Mouse (Mus musculus) heart, postnatal 4 days (tissue): ENCODE results near the gene Snd1. TPM values are rescaled to one million over a fixed set of nuclear protein-coding genes. Genes with fewer than 3 reads are reported as not detected.

ENCODE experiments used
- DNase-seq: peaks from one replicate; pipeline ENCODE4 v3.0.0; 2021
- total RNA-seq, 2 experiments: library from RNA; stranded (reverse); gene quantifications; 2 replicates each; pipeline ENCODE4 v1.2.3; 2021

The Snd1 gene
- total RNA-seq, 2 experiments from 2014 or later: 118 to 128 TPM

DNA sequence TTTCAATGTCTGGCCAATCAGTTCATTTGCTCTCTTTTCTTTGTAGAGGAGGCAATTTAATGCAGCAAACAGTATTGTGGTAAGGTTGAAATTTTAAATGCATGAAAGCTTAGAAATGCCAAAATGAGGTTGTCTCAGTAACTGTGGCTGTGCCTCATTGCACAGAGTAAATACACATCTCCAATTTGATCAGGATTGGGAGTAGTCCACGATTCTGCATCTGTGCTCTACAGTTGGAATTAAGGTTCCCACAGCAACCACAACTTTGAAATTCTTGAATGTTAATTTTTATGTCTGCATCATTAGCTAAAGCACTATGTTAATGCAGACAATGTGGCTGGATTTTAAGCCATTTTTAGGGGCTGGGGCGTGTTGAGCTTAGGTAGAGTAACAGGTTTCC, 72.0 kb downstream of the Snd1 start:
- DNase-seq: no peak

DNA sequence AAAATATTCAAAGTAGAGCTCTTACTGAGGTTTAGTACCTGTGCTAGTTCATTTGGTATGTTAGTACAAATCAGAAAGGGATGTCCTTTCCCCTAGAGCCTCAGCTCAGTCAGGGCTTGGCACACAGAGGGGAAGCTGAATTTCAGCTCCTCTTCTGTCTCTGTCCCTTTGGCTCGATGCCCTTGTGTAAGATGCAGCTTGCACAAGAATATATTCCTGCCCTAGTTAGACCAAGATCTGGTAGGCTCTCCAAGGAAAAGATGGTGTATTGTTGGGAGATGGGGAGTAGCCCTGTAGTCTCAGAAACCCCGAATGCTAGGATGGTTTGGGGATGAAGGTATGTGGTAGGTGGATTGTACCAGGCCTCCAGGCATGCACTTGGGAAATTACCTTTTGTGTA, 74.4 kb downstream of the Snd1 start:
- no peak for DNase-seq

DNA sequence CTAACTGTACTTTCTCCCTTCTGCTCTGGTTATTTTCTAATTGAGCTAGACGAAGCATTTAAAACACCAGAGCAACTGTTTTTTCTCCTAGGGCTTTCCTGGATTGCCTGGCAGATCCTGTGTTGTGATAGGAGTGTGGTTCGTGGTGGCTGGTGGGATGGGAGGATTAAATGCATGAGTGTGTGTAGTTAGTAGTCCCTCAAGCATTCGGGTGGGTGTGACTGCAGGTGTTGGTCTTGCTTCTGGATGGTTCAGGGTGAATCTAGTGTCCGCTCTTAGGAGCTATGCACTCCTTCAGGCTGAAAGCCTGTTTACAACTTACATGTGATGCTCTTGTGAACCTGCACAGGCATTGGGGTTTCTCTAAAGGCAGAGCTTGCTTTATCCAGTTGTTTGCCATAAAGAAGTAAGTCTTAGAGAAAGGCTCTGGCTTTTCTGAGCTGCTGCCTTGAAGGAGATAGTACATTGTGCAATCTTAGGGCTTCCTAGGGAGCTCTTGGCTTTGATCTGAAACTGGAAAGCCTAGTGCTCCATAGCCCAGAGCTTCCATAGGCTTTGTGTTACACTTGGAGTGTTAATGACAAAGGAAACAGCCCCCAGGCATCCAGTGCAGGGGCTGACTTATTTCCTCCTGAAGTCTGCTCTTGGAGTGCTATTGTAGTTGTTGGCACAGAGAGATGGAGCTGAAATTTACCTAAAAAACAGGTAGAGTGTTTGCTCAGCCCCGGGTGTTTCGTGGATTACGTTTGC, 75.5 kb downstream of the Snd1 start:
- no peak for DNase-seq

DNA sequence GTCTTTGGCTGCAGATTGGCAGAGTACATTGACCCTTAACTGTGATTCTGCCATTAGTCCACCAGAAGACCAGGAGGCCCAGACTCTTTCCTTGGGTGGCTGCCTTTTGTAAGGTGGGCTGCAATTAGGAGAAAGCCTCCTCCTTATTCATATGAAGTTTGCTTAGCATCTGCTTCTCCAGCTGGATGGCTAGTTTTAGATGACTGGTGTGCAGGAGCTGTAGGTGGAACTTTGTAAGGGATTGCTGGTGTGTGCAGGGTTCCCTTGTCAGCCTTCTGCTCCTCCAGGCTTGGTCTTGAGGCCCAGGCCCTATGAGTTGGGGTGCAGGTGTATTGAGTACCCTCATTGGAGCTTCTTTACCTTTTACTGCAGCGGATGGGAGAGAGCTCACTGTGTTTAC, 79.5 kb downstream of the Snd1 start:
- no peak for DNase-seq

DNA sequence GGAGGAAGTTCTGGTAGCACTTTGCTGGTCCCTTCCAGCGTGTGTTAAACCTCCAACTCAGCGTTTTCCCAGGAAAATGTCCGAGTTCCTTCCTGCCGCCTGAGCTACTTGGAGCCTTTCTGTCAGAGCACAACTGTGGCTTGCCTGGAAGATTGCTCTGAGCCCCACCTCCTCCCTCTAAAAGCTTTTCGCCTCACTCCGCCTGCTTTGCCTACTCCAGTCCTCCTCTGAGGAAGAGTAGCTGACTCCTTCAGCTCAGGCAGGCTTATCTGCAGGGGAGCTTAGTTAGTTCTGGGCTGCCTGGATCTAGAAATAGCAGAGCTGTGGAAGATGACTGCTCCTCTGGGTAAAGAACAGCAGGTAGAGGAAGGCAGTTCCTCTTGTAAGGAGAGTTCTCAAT, 80.1 kb downstream of the Snd1 start:
- no peak for DNase-seq

DNA sequence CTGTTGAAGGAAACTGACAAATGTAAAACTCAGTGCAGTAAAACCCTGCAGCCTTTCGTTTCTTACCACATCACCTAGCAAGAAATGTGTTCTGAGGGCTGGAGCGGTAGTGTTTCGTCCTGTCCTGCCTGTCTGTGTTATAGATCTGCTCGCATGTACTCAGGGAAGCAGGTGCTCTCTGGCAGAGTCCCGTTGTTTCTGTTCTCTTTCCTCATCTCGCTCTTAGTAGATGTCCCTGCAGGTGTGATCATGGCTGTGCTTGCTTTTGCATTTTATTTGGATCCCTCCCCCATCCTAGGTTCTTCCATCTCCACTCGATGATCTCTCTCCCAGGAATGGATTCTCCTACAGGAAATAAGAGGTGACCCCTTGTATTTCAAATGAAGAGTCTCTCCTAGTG, 80.5 kb downstream of the Snd1 start:
- DNase-seq: no peak

DNA sequence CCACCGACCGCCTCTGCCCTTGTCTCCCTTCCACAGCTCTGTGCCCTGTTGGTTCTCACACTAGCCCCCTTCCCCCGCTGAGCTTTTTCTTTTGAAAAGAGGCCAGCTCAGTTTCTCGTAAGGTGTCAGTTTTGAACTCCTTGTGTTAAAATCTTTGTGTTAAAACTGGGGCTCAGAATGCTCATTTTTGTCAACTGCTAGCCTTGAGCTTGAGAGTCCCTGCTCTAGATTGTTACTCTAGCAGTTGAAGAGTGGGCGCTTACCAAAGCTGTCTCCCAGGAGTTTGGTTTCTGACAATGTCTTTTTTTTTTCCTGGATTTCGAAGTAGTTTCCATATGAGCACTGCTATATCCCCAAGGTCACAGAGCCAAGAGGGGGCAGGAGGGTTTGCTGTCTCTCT, 82.8 kb downstream of the Snd1 start:
- DNase-seq: no peak

DNA sequence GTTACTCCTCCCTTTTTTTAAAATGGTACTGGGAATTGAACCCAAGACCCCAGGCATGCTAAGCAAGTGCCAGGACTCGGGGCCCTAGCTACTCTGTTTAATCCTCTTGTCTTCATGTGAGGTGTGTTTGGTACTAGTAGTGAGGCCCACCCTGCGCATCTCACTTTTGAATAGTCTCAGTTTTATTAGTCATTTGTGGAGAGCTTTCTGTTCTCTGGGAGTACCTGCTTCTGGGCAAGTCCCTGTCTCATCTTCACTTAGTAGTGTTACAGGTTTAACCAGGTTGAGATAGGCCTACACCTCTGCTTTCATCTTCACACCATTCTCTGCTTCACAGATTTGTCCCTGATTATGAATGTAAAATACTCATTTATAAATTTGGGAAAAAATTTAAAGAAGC, 84.5 kb downstream of the Snd1 start:
- no peak for DNase-seq

DNA sequence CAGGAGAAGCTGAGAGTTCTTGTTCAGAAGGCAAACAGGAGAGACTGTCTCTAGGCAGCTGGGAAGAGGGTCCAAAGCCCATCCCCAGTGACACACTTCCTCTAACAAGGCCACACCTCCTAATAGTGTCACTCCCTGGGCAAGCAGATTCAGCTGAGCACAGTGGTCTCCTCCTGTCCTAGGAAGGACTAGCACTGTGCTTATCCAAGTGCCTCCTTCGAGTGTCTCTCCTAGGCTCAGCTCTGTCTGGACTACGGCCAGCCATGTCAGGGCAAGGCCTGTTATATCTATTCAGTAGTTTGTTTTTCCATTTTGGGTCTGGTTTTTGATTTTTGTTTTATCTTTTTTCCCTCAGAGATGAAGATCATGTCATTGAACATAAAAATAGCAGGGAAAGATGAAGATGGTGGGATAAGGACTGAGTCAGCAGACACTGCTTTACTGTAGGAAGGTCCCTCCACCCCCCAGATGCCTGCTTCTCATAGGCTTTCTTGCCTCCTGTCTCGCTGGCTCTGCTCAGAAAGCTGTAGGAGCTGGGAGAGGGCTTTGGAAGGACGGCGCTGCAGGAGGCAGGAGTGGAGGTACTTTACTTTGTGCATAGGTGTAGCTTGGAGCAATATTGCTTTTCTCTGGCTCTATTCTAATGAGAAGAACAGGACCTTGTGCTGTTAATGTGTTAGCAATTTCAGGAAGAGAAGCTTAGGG, 86.5 kb downstream of the Snd1 start:
- no peak for DNase-seq

DNA sequence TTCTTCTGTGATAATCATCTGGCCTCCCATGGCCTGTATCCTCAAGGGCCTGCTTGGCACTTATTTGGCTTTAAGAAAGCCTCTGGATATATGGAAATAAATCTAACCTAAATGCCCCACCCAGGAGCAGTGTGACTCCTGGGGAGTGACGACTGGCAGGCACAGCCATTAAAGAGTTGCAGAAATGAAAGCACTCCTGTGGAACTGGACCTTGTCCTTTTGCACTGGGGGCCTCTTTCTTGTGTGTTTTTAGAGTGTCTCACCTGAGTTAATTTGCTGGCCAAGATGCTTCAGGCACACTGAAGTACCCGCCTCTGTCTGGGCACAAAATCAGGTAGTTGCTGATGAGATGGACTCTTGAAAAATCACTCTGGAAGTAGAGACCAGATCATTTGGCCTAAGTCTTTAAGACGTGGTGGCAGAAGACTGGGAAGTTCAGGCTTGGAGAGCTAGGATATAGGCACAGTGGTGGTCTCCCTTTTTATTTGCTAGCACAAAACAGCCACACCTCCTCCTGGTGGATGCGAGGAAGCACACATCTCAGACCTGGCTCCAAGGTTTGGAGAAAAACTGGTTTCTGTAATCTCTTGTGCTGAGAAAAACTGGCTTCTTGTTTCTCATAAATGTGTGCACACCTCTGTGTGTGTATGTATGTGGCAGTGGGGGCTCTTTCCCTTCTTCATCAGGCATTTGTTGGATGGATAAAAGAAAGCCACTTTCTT, 87.5 kb downstream of the Snd1 start:
- no peak for DNase-seq

DNA sequence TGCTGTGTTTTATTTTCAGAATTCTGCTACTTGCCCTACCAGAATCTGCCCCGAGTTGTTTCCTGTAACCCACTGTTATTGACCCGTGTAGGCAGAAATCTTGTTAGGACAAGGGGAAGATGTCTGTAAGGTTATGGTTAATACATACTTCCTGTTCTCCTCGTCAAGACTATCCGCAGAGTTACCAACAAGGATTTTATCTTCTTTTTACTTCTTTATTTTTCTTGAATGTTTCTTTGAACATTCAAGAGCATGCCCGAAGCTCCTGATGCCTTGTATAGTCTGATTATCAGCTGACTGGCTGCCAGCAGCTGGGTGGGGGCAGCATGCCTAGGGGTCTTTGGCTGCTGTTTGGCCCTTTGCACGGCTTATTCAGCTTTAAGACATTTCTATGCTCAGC, 93.0 kb downstream of the Snd1 start:
- DNase-seq: no peak

DNA sequence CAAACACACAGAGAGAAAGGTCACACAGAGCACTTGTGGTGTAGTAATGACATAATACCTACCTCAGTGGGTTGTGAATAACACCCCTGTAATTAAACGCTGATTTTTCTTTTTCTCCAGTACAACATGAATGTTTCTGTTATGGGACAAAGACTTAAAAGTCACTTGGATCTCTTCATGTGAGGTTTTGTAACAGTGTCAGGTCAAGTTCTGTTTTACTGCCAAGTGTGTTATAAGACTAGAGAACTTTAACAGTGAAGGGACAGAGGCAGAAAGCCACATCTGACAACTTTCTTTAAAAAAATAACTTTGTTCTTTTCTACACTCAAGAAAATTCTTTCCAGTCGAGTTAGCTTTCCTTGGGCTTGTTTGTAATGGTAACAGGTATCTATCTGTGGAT, 97.0 kb downstream of the Snd1 start:
- DNase-seq: no peak

DNA sequence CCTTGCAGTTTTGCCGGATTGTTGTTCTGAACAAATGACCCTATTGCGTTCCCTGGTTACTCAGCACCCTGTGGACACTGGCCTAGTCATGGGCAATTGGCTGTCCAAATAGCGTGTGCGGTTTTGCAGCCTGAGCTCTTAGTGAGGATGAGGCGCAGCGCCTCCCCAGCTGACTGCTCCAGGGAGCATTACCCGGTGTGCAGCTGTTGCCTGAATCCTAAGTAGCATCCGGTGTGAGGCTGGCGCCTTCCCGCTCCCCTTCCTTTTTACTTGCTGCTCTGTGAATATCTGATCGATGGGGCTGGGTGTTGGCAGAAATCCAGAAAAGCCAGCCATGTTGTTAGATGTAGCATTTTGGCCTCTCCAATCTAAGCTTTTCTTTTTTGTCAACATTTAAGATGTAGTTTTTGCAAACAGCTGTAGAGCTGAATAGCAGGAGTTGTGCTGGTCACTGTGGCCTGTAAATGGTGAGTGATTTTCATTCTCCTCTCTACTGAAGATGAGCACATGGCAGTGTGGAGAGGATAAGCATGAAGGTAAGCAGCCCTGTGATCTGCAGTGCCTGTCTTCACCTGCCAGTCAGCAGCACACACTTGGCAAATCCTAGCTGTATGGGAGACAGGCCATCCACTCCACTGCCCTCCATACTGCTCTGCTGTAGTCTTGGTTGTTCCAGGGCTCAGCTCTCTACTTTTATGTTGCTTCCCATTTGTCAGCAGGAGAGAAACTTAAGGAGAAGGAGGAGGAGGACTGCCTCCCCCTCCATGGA, 98.2 kb downstream of the Snd1 start:
- peak; percentile 26 for DNase-seq

DNA sequence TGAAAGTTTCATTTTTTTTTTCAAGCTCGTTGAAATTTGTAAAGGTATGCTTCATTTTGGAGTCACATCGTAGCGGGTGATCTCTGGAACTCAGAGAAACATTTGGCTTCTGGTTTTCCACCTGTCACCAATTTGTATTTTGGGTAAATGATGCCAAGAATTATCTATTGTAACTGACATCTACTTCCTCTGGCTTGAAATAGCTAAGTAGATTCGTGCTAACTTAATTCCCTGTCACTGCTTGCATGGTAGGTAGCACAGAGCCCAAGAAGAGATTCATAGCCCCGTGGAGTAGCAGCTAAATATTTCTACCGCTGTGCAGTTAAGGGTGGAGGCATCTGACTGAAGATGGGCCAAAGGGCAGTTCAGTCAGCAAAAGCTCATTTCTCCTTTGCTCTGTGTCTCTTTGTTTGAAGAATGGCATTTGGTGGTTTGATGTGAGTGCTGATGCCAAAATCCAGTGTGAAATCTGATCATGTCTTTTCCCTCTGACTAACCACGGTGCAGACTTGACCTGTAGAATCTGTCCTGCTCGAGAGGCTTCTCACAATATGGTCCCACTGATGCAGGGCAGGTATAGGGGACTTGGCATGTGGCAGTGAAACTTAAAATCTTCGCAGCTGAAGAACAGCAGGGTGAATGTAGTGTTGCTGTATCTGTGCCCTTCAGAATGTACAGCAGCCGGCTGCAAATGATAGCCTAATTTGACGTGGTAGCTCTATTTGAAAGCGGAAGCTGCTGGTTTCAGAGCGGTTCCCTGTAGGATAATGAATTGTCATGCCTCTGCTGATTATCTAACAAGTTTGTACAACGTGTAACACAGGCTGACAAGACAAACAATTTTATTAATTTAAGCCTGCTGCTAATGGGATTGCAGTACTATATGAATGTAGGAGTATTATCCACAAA, 101.7 kb downstream of the Snd1 start:
- DNase-seq: no peak

DNA sequence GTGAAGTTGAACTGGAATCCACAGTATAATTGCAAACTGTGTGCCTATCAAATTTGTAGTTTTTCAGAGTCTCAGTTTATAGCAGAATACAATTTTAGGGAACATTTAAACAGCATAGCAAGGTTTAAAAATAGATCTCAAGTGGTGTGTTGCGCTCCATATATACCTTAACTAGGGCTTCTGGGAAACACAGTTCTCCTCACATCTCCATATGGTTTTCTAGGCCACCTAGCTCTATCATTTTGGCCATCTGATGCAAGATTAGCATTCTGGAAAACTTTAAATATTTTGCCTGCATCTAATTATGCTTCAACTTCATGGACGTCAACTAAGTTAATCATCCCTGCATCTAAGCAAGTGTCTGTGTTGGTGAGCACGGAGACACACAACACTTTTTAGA, 107.9 kb downstream of the Snd1 start:
- DNase-seq: no peak

DNA sequence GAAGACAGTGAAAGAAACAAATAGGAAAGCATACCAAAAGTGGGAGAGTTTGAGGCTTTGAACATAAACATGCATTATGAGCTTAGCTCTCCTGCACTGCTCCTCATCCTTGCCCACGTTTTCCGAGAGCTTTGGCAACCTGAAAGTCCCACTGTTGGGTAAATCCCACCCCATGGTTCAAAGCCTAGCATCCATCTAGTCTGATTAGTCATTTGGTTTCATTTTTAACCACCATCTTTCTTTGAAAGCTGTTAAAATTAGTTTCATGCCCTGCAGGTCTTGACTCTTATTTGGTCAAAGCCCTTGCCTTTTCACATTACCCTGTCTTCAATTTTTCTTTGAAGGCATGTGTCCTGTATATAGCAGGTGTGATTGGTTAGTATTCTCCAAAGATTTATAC, 108.5 kb downstream of the Snd1 start:
- DNase-seq: no peak

DNA sequence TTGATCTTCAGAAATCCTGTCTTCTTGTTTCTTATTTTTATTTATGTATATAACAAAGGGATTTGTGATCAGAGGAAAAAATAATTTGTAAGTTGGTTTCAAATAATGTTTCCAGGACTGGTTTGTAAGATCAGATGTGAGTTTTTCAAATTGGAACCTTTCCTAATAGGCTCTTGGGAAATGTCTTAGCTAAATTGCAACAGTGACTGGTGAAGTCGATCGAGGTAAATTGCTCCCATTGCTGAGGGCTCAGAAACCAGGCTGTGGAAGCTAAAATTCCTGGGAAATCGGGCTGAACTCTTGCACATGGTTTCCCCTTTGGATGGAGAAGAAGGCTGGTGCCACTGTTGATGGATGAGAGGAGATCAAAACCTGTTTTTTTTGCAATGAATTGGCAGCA, 111.9 kb downstream of the Snd1 start:
- no peak for DNase-seq

DNA sequence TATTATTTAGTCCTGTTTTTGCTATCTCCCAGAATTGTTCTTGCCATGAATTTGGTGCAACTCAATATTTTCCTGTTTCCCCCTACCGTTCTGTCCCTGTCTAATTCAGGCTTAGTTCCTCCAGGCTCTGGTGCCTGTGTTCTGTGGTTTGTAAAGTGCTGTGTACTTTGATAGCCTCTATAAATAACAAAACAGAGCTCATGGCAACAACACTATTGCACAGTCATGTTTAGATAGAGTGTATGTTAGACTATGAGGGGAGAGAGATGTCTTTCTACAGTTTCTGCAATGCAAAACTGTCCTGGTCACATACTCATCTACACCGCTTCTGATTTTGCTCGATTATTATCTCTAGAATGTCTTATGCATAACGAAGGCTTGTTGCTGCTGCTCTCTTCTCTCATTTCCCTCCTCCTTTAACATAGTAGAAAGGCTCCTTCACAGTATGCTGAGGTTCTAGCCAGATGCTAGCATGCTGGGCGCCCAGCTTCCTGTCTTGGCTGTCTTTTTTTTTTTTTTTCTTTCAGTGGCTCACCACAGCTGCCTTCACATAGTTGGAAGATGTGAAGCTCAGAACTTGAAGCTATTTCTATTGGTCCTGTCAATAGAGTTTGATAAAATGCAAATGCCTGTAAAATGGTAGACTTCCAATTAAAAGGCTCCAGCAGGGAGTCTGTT, 113.7 kb downstream of the Snd1 start:
- DNase-seq: no peak

DNA sequence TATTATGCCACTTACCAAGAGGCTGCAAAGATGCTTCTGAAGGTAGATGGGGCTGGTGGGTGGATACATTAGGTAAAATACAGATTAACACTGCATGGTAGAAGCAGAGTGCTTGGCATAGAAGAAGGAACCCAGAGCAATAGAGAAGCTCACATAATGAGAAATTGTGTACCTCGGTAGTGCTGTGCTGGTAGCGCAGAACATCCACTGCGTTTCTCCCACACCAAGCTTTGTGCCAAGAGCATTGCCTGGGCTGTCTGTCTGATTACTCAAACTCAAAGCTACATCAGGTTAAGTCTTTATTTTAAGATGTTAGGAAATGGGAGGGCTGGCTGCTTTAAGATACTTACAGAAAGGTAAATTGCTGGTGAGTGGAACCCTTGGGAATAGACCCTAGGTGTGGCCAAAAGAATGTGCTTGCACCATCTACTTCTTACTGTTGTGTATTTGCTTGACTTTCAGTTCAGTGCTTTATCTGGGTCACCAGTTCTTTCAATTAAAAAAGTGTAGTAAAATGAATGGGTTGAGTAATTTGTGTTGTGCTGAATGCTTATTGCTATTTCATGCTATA, 117.5 kb downstream of the Snd1 start:
- no peak for DNase-seq

DNA sequence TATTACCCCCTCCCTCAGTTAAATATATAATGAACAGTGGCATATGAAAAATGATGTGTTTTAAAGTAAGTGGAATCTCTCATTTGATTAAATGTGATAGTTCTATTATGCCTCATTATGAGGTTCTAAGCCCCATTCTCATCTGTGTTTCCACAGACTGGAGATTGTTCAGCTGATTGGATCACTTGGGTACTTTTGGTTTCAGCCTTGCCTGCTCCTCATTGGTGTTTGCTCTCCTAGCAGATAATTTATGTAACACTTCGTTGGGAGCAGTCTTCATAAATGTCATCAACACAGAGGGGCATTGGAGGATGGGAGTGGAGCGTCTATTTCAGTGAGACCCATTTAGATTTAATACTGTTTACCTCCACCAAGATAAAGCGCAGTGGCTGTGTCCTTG, 118.8 kb downstream of the Snd1 start:
- no peak for DNase-seq

DNA sequence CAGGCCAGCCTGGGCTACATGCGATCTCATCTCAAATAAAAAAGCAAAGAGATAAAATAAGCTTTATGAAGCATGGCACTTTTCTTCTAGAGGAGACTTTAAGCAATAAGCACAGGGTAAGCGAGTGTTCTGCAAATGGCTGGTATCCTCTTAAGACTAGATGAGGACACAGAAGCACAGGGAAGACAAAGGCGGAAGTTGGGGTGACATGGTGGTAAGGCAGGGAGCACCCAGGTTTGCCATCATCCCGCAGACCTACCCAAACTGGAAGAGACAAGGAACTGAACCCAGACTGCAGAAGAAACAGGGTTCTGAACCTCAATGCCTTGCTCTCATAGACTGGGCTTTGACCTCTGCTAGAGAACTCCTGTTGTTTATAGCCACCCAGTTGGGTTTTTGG, 119.8 kb downstream of the Snd1 start:
- no peak for DNase-seq
